Comparison of ENCODE assay signal across 18 mouse cellular contexts in the genomic region with DNA sequence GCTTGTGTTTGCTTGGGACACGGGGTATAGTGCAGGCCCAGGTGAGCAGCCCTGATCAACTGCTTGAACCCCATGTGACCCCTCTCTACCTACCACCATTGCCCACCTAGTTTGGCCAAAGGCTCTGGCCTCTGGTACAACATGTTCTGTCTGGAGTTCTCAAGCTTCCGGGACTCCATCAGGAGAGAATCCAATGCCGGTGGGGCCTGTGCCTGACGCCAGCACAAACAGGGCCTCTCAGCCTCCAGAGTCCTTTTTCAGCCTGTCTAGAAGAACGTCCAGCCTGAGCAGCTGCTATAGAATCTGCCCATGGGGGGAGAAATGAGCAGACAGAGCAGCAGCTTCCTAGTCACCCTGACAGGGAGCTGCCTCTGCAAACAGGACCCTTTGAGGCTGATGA. TPM values are rescaled to one million over a fixed set of nuclear protein-coding genes. Genes with fewer than 3 reads are reported as not detected.
DNase-seq lines count a peak whose midpoint lies in the region; ATAC-seq lines count a peak whose summit lies in the region.
"Had no signal": no experiment of that assay in that cellular context is flagged by ENCODE, and none has a peak within 500 bp of the region (broad histone marks: within the 10 kb centered on the region; RNA-seq: fewer than 3 reads in every experiment).

No protein-coding gene starts in this region.

- no peaks in the 10 kb centered on the region for H3K4me1 ChIP-seq in midbrain, embryonic 11.5 days (ENCODE audit: control insufficient read depth, insufficient read depth, low read length)
- H3K4me1 ChIP-seq in midbrain, embryonic 13.5 days (replicated peaks): peaks cover 4% of the 10 kb centered on the region; the same call in 1 of the 2 replicates
- H3K4me1 ChIP-seq in limb, embryonic 13.5 days: peaks cover 36% of the 10 kb centered on the region
- H3K4me1 ChIP-seq: forebrain, embryonic 15.5 days had no signal

- intact Hi-C loops in heart, postnatal 36 days (cut with DNase I): no loop called here

- H3K9ac ChIP-seq in midbrain, embryonic 11.5 days (ENCODE audit: low read length): no peak overlapping the region
- no peak overlapping the region for H3K9ac ChIP-seq in midbrain, embryonic 13.5 days (replicated peaks)
- no peak overlapping the region for H3K9ac ChIP-seq in limb, embryonic 13.5 days
- H3K9ac ChIP-seq: forebrain, embryonic 15.5 days; hindbrain, embryonic 13.5 days; limb, embryonic 15.5 days; lung, embryonic 14.5 days; neural tube, embryonic 12.5 days had no signal

- no peak for ATAC-seq in midbrain, embryonic 11.5 days (ENCODE audit: low FRiP score)
- ATAC-seq in midbrain, embryonic 13.5 days: no peak
- ATAC-seq in limb, embryonic 13.5 days (ENCODE audit: low FRiP score, low read depth): no peak
- ATAC-seq: forebrain, embryonic 15.5 days; inflammation-experienced regulatory T-cells, adult 6 months had no signal

- DNase-seq in heart, adult 11 months: peak; percentile 94
- DNase-seq in heart, postnatal 36 days: no peak
- peak; percentile 66 for DNase-seq in midbrain, embryonic 11.5 days (ENCODE audit: low spot score, missing footprints)
- DNase-seq in lung, postnatal 10 days: no peak
- no peak for DNase-seq in urinary bladder, postnatal 14 days (ENCODE audit: low spot score)
- DNase-seq: adrenal gland, postnatal 36 days; B cell, adult 2 months; cerebellum, adult 2 months; heart, adult 2 months; lung, embryonic 14.5 days had no signal

- H3K27me3 ChIP-seq in midbrain, embryonic 11.5 days (ENCODE audit: control insufficient read depth, insufficient read depth, low read length): no peaks in the 10 kb centered on the region
- H3K27me3 ChIP-seq in midbrain, embryonic 13.5 days: 0 out of 2 replicates have a peak, but pooled peaks cover 2% of the 10 kb centered on the region
- no peaks in the 10 kb centered on the region for H3K27me3 ChIP-seq in limb, embryonic 13.5 days
- H3K27me3 ChIP-seq: hindbrain, embryonic 13.5 days; limb, embryonic 15.5 days had no signal

- H3K9me3 ChIP-seq in midbrain, embryonic 11.5 days (ENCODE audit: control insufficient read depth, low read length): no peaks in the 10 kb centered on the region
- no peaks in the 10 kb centered on the region for H3K9me3 ChIP-seq in midbrain, embryonic 13.5 days
- H3K9me3 ChIP-seq in limb, embryonic 13.5 days: no peaks in the 10 kb centered on the region
- H3K9me3 ChIP-seq: forebrain, embryonic 15.5 days; hindbrain, embryonic 13.5 days; limb, embryonic 15.5 days; neural tube, embryonic 12.5 days had no signal

- WGBS in midbrain, embryonic 11.5 days: 71% methylated on average over 5 of the region's 5 CpGs
- 70% methylated on average over 5 of the region's 5 CpGs for WGBS in midbrain, embryonic 13.5 days
- 63% methylated on average over 5 of the region's 5 CpGs for WGBS in limb, embryonic 13.5 days

- 0 out of 2 replicates have a peak overlapping the region, but pooled peaks have one; percentile 9 for H3K27ac ChIP-seq in midbrain, embryonic 11.5 days (ENCODE audit: low read depth, low read length)
- no peak overlapping the region for H3K27ac ChIP-seq in midbrain, embryonic 13.5 days
- peak overlapping the region; percentile 22; the same call in 1 of the 2 replicates for H3K27ac ChIP-seq in limb, embryonic 13.5 days
- H3K27ac ChIP-seq: forebrain, embryonic 15.5 days; heart, adult 2 months; hindbrain, embryonic 13.5 days; limb, embryonic 15.5 days; neural tube, embryonic 12.5 days had no signal

- H3K4me2 ChIP-seq in midbrain, embryonic 11.5 days: no peak overlapping the region
- no peak overlapping the region for H3K4me2 ChIP-seq in midbrain, embryonic 13.5 days (replicated peaks)
- no peak overlapping the region for H3K4me2 ChIP-seq in limb, embryonic 13.5 days (replicated peaks)
- H3K4me2 ChIP-seq: forebrain, embryonic 15.5 days; hindbrain, embryonic 13.5 days; limb, embryonic 15.5 days; lung, embryonic 14.5 days; neural tube, embryonic 12.5 days had no signal

- H3K4me3 ChIP-seq in midbrain, embryonic 11.5 days (ENCODE audit: low read depth, low read length): no peak overlapping the region
- H3K4me3 ChIP-seq in midbrain, embryonic 13.5 days (replicated peaks): no peak overlapping the region
- H3K4me3 ChIP-seq in limb, embryonic 13.5 days: no peak overlapping the region
- H3K4me3 ChIP-seq: erythroblast, embryonic 14.5 days; forebrain, embryonic 15.5 days; heart, adult 2 months; hindbrain, embryonic 13.5 days; limb, embryonic 15.5 days; neural tube, embryonic 12.5 days had no signal

- H3K36me3 ChIP-seq in midbrain, embryonic 11.5 days (ENCODE audit: control insufficient read depth, insufficient read depth, low read length): no peaks in the 10 kb centered on the region
- no peaks in the 10 kb centered on the region for H3K36me3 ChIP-seq in midbrain, embryonic 13.5 days
- H3K36me3 ChIP-seq in limb, embryonic 13.5 days: no peaks in the 10 kb centered on the region
- H3K36me3 ChIP-seq: forebrain, embryonic 15.5 days; hindbrain, embryonic 13.5 days; limb, embryonic 15.5 days; neural tube, embryonic 12.5 days had no signal

RNA-seq across cellular contexts. Expression of a gene that starts 43.0 kb away (rescaled TPM):
- total RNA-seq in heart, postnatal 36 days (2021): 10 to 100 TPM; 30.8 to 44.2 TPM
- 789 and 799 TPM in 2 replicates for polyA plus RNA-seq in midbrain, embryonic 11.5 days (2014; fragmentation: Nextera tagmentation; extraction: Ambion mirVana)
- polyA plus RNA-seq in midbrain, embryonic 13.5 days (2015; fragmentation: Nextera tagmentation; extraction: Ambion mirVana): 379 and 515 TPM in 2 replicates
- polyA plus RNA-seq in limb, embryonic 13.5 days (2015; fragmentation: Nextera tagmentation; extraction: Ambion mirVana): 1,335 and 1,388 TPM in 2 replicates

RNA-seq across cellular contexts. Expression of a gene that starts 55.7 kb away (rescaled TPM):
- under 1 TPM; 0.33 to 0.54 TPM for total RNA-seq in heart, postnatal 36 days (2021)
- 0.16 and 0.30 TPM in 2 replicates for polyA plus RNA-seq in midbrain, embryonic 11.5 days (2014; fragmentation: Nextera tagmentation; extraction: Ambion mirVana)
- polyA plus RNA-seq in midbrain, embryonic 13.5 days (2015; fragmentation: Nextera tagmentation; extraction: Ambion mirVana): 0.39 and 0.74 TPM in 2 replicates
- 1.4 and 1.5 TPM in 2 replicates for polyA plus RNA-seq in limb, embryonic 13.5 days (2015; fragmentation: Nextera tagmentation; extraction: Ambion mirVana)
- polyA plus RNA-seq: erythroblast, embryonic 14.5 days had no signal

Comparison
In these comparisons a context has a peak if more than half of its experiments do, and no peak if none do; other contexts are left out.
1. DNase-seq: peak in heart, adult 11 months (single experiment) and midbrain, embryonic 11.5 days (single experiment); none in heart, postnatal 36 days (0 of 2), lung, postnatal 10 days (single experiment) and urinary bladder, postnatal 14 days (single experiment).